Mouse (Mus musculus) G1E (cell line): ENCODE measurements at regions not wholly inside any gene's neighbourhood (a gene's known extent, or its start where the extent isn't known, plus 50 kb on each side); places are given as distances from the start of the nearest gene placed in this dataset.

ENCODE experiments used
- CTCF ChIP-seq: IDR thresholded peaks from 2 replicates; pipeline ENCODE4 v1.5.1; 2012; ENCODE audit warnings: low read depth, low read length, inconsistent platforms, mixed read lengths
- GATA1 ChIP-seq: IDR thresholded peaks from 2 replicates; pipeline ENCODE4 v1.6.1; 2012; ENCODE audit warnings: borderline replicate concordance, low read length, inconsistent platforms, mixed read lengths
- GATA2 ChIP-seq: IDR thresholded peaks from 2 replicates; pipeline ENCODE4 v1.6.1; 2012; ENCODE audit warnings: low read depth, low read length, inconsistent platforms, borderline replicate concordance
- POLR2AphosphoS5 ChIP-seq: IDR thresholded peaks from 2 replicates; pipeline ENCODE4 v1.6.1; 2012; ENCODE audit warnings: low read depth, low read length, inconsistent platforms; ENCODE audit not compliant: insufficient replicate concordance
- TAL1 ChIP-seq: conservative IDR thresholded peaks from 2 replicates; pipeline ENCODE4 v1.6.1; 2012; ENCODE audit warnings: low read depth, low read length, inconsistent platforms, mixed read lengths

DNA sequence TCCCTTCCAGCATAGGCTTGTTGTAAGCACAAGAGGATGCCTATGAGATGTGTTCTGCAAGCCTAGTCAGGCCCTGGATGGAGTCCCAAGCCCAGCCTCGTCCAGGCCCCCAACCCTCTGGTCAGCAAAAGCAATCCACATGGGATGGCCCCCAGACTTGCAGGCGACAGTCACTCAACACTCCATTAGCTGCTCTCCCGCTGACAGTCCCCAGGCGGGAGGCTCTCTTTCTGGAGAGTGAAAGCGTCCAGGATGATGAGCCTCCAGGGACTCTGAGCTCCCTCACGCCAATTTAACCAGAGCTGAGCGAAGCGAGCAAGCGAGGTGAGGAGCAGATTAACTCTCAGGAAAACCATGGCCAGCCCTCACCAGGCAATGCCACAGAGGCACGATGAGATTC lies 132.7 kb upstream of the 1600014C23Rik start:
- TF ChIP-seq CTCF (no peak), GATA1 (no peak), POLR2AphosphoS5 (no peak), TAL1 (no peak), GATA2 (no peak)
